Mouse (Mus musculus) thymus, postnatal 36 days (tissue): ENCODE measurements around the gene Rhot1.
A peak's percentile ranks its signal among the peaks of the same experiment; 100 is the strongest.
"Not testable (repeated sequence)": the region's sequence is repeated elsewhere in the genome, so short reads cannot be mapped to it uniquely, and the experiment has no call there.

Source experiments
- DNase-seq, 2 experiments: peaks; one replicate each; pipeline ENCODE4 v3.0.0; 2022; ENCODE audit warnings: mixed read lengths in 2 of 2

Rhot1 gene

GRCm38 (mm10) chr11:80196351-80196750 lies 12.5 kb upstream of the Rhot1 start:
- no peak for DNase-seq

- no peak for DNase-seq
These were observed 9.5 kb upstream of the Rhot1 start for GRCm38 (mm10) chr11:80199316-80199715.

- DNase-seq = no peak
These were observed 9.0 kb upstream of the Rhot1 start for GRCm38 (mm10) chr11:80199773-80200172.

GRCm38 (mm10) chr11:80200326-80200725 lies 8.5 kb upstream of the Rhot1 start:
- peak; percentile 12 to 28 for DNase-seq

GRCm38 (mm10) chr11:80202296-80202695 lies 6.5 kb upstream of the Rhot1 start:
- DNase-seq = no peak

GRCm38 (mm10) chr11:80204037-80204436 lies 4.8 kb upstream of the Rhot1 start:
- DNase-seq = no peak

GRCm38 (mm10) chr11:80204941-80205340 lies 3.9 kb upstream of the Rhot1 start:
- DNase-seq = no peak

GRCm38 (mm10) chr11:80208465-80208859 lies 357 bp upstream of the Rhot1 start:
- DNase-seq = no peak

GRCm38 (mm10) chr11:80210321-80210720 lies 1.5 kb downstream of the Rhot1 start:
- DNase-seq = no peak

GRCm38 (mm10) chr11:80212282-80212681 lies 3.5 kb downstream of the Rhot1 start:
- DNase-seq = no peak

GRCm38 (mm10) chr11:80215291-80215690 lies 6.5 kb downstream of the Rhot1 start:
- no peak for DNase-seq

- DNase-seq = no peak
These were observed 10.0 kb downstream of the Rhot1 start for GRCm38 (mm10) chr11:80218657-80219293.

GRCm38 (mm10) chr11:80230066-80230465 lies 21.2 kb downstream of the Rhot1 start:
- DNase-seq = not testable (repeated sequence)

GRCm38 (mm10) chr11:80237278-80237677 lies 28.5 kb downstream of the Rhot1 start:
- no peak for DNase-seq

GRCm38 (mm10) chr11:80238306-80238705 lies 29.5 kb downstream of the Rhot1 start:
- no peak for DNase-seq

- DNase-seq = no peak
These were observed 38.2 kb downstream of the Rhot1 start for GRCm38 (mm10) chr11:80247026-80247425.

- no peak for DNase-seq
These were observed 39.7 kb downstream of the Rhot1 start for GRCm38 (mm10) chr11:80248531-80248930.

GRCm38 (mm10) chr11:80264137-80264536 lies 55.3 kb downstream of the Rhot1 start:
- DNase-seq = no peak

GRCm38 (mm10) chr11:80271096-80271495 lies 62.3 kb downstream of the Rhot1 start:
- DNase-seq = no peak

GRCm38 (mm10) chr11:80275011-80275410 lies 66.2 kb downstream of the Rhot1 start:
- DNase-seq = no peak

GRCm38 (mm10) chr11:80278054-80278453 lies 69.2 kb downstream of the Rhot1 start:
- no peak for DNase-seq

- no peak for DNase-seq
These were observed 75.0 kb downstream of the Rhot1 start for GRCm38 (mm10) chr11:80283786-80284185.

- no peak for DNase-seq
These were observed 75.8 kb downstream of the Rhot1 start for GRCm38 (mm10) chr11:80284641-80285040.

- peak; percentile 59 to 68 for DNase-seq
These were observed 78.3 kb downstream of the Rhot1 start for GRCm38 (mm10) chr11:80287150-80287549.
